Mouse (Mus musculus): Measurements from ENCODE around the gene Osbpl3. TPM values are rescaled to one million over a fixed set of nuclear protein-coding genes. Genes with fewer than 3 reads are reported as not detected.

The Osbpl3 gene
- total and polyA plus RNA-seq, 3 experiments, result 0.16 TPM; not detected in 2

GRCm38 (mm10) chr6:50386497-50386896 is 69.5 kb downstream of the Osbpl3 start:
- Histone ChIP-seq H3K4me3 (ENCODE audit: low read depth, low read length) (no peak overlapping the region), H3K27me3 (ENCODE audit: insufficient read depth, low read length) (peaks cover 15% of the 10 kb centered on the region), H3K36me3 (replicated peaks) (no peaks in the 10 kb centered on the region), H3K4me1 (ENCODE audit: insufficient read depth, low read depth, low read length) (no peaks in the 10 kb centered on the region), H3K9me3 (replicated peaks) (no peaks in the 10 kb centered on the region)
- ATAC-seq (ENCODE audit: extremely low read depth, insufficient number of reproducible peaks, low FRiP score, poor library complexity, severe bottlenecking), result no peak
- DNase-seq (ENCODE audit: low spot score), result no peak
- TF ChIP-seq TAL1 (conservative IDR thresholded peaks at IDR 0.05; ENCODE audit: low read depth, low read length) (no peak), GATA2 (IDR thresholded peaks at IDR 0.05; ENCODE audit: borderline replicate concordance, low read depth, low read length) (no peak), GATA1 (IDR thresholded peaks at IDR 0.05; ENCODE audit: borderline replicate concordance, low read length) (no peak), CTCF (IDR thresholded peaks at IDR 0.05; ENCODE audit: low read depth, low read length) (no peak), POLR2AphosphoS5 (IDR thresholded peaks at IDR 0.05; ENCODE audit: insufficient replicate concordance, low read depth, low read length) (no peak)

- TF ChIP-seq POLR2AphosphoS5 (IDR thresholded peaks at IDR 0.05; ENCODE audit: insufficient replicate concordance, low read depth, low read length) (no peak), TAL1 (conservative IDR thresholded peaks at IDR 0.05; ENCODE audit: low read depth, low read length) (no peak), CTCF (IDR thresholded peaks at IDR 0.05; ENCODE audit: low read depth, low read length) (no peak), GATA2 (IDR thresholded peaks at IDR 0.05; ENCODE audit: borderline replicate concordance, low read depth, low read length) (no peak), GATA1 (IDR thresholded peaks at IDR 0.05; ENCODE audit: borderline replicate concordance, low read length) (no peak)
- no peaks in the 10 kb centered on the region for H3K36me3 ChIP-seq (replicated peaks)
- H3K27me3 ChIP-seq (ENCODE audit: insufficient read depth, low read length), result peaks cover 15% of the 10 kb centered on the region
- DNase-seq (ENCODE audit: low spot score) (no peak), ATAC-seq (ENCODE audit: extremely low read depth, insufficient number of reproducible peaks, low FRiP score, poor library complexity, severe bottlenecking) (no peak)
- H3K9me3 ChIP-seq (replicated peaks), result no peaks in the 10 kb centered on the region
- no peak overlapping the region for H3K4me3 ChIP-seq (ENCODE audit: low read depth, low read length)
- no peaks in the 10 kb centered on the region for H3K4me1 ChIP-seq (ENCODE audit: insufficient read depth, low read depth, low read length)
Measured at GRCm38 (mm10) chr6:50385451-50386013, 70.5 kb downstream of the Osbpl3 start.

- no peaks in the 10 kb centered on the region for H3K4me1 ChIP-seq (ENCODE audit: insufficient read depth, low read depth, low read length)
- H3K9me3 ChIP-seq (replicated peaks), result no peaks in the 10 kb centered on the region
- H3K4me3 ChIP-seq (ENCODE audit: low read depth, low read length), result no peak overlapping the region
- H3K36me3 ChIP-seq (replicated peaks), result no peaks in the 10 kb centered on the region
- no peak for TF ChIP-seq GATA2 (IDR thresholded peaks at IDR 0.05; ENCODE audit: borderline replicate concordance, low read depth, low read length)
- no peak for TF ChIP-seq POLR2AphosphoS5 (IDR thresholded peaks at IDR 0.05; ENCODE audit: insufficient replicate concordance, low read depth, low read length)
- no peak for TF ChIP-seq CTCF (IDR thresholded peaks at IDR 0.05; ENCODE audit: low read depth, low read length)
- TF ChIP-seq TAL1 (conservative IDR thresholded peaks at IDR 0.05; ENCODE audit: low read depth, low read length), result no peak
- TF ChIP-seq GATA1 (IDR thresholded peaks at IDR 0.05; ENCODE audit: borderline replicate concordance, low read length), result no peak
- no peak for DNase-seq (ENCODE audit: low spot score)
- peaks cover 5% of the 10 kb centered on the region for H3K27me3 ChIP-seq (ENCODE audit: insufficient read depth, low read length)
- ATAC-seq (ENCODE audit: extremely low read depth, insufficient number of reproducible peaks, low FRiP score, poor library complexity, severe bottlenecking), result no peak
Measured at GRCm38 (mm10) chr6:50382711-50383110, 73.3 kb downstream of the Osbpl3 start.

- Histone ChIP-seq H3K4me1 (ENCODE audit: insufficient read depth, low read depth, low read length) (no peaks in the 10 kb centered on the region), H3K4me3 (ENCODE audit: low read depth, low read length) (no peak overlapping the region)
- no peak for DNase-seq (ENCODE audit: low spot score)
Measured at GRCm38 (mm10) chr6:50382196-50382595, 73.8 kb downstream of the Osbpl3 start.

GRCm38 (mm10) chr6:50381504-50382091 is 74.4 kb downstream of the Osbpl3 start:
- DNase-seq (ENCODE audit: low spot score) (no peak), ATAC-seq (ENCODE audit: extremely low read depth, insufficient number of reproducible peaks, low FRiP score, poor library complexity, severe bottlenecking) (no peak)
- TF ChIP-seq GATA1 (IDR thresholded peaks at IDR 0.05; ENCODE audit: borderline replicate concordance, low read length), result no peak
- no peak for TF ChIP-seq TAL1 (conservative IDR thresholded peaks at IDR 0.05; ENCODE audit: low read depth, low read length)
- no peak for TF ChIP-seq POLR2AphosphoS5 (IDR thresholded peaks at IDR 0.05; ENCODE audit: insufficient replicate concordance, low read depth, low read length)
- no peak for TF ChIP-seq CTCF (IDR thresholded peaks at IDR 0.05; ENCODE audit: low read depth, low read length)
- TF ChIP-seq GATA2 (IDR thresholded peaks at IDR 0.05; ENCODE audit: borderline replicate concordance, low read depth, low read length), result no peak
- H3K4me3 ChIP-seq (ENCODE audit: low read depth, low read length), result no peak overlapping the region
- H3K27me3 ChIP-seq (ENCODE audit: insufficient read depth, low read length), result peaks cover 4% of the 10 kb centered on the region
- H3K9me3 ChIP-seq (replicated peaks), result no peaks in the 10 kb centered on the region
- no peaks in the 10 kb centered on the region for H3K4me1 ChIP-seq (ENCODE audit: insufficient read depth, low read depth, low read length)
- no peaks in the 10 kb centered on the region for H3K36me3 ChIP-seq (replicated peaks)

More at GRCm38 (mm10) chr6:50382196-50382595, 73.8 kb downstream of the Osbpl3 start:
- Histone ChIP-seq H3K36me3 (replicated peaks) (no peaks in the 10 kb centered on the region), H3K27me3 (ENCODE audit: insufficient read depth, low read length) (peaks cover 4% of the 10 kb centered on the region), H3K9me3 (replicated peaks) (no peaks in the 10 kb centered on the region)
- no peak for ATAC-seq (ENCODE audit: extremely low read depth, insufficient number of reproducible peaks, low FRiP score, poor library complexity, severe bottlenecking)
- TF ChIP-seq GATA1 (IDR thresholded peaks at IDR 0.05; ENCODE audit: borderline replicate concordance, low read length) (no peak), GATA2 (IDR thresholded peaks at IDR 0.05; ENCODE audit: borderline replicate concordance, low read depth, low read length) (no peak), TAL1 (conservative IDR thresholded peaks at IDR 0.05; ENCODE audit: low read depth, low read length) (no peak), POLR2AphosphoS5 (IDR thresholded peaks at IDR 0.05; ENCODE audit: insufficient replicate concordance, low read depth, low read length) (no peak), CTCF (IDR thresholded peaks at IDR 0.05; ENCODE audit: low read depth, low read length) (no peak)

- DNase-seq (ENCODE audit: low spot score), result no peak
- no peaks in the 10 kb centered on the region for H3K36me3 ChIP-seq (replicated peaks)
- H3K9me3 ChIP-seq (replicated peaks), result no peaks in the 10 kb centered on the region
- ATAC-seq (ENCODE audit: extremely low read depth, insufficient number of reproducible peaks, low FRiP score, poor library complexity, severe bottlenecking), result no peak
- no peak for TF ChIP-seq CTCF (IDR thresholded peaks at IDR 0.05; ENCODE audit: low read depth, low read length)
- no peak for TF ChIP-seq TAL1 (conservative IDR thresholded peaks at IDR 0.05; ENCODE audit: low read depth, low read length)
- no peak for TF ChIP-seq GATA1 (IDR thresholded peaks at IDR 0.05; ENCODE audit: borderline replicate concordance, low read length)
- TF ChIP-seq POLR2AphosphoS5 (IDR thresholded peaks at IDR 0.05; ENCODE audit: insufficient replicate concordance, low read depth, low read length), result no peak
- no peak for TF ChIP-seq GATA2 (IDR thresholded peaks at IDR 0.05; ENCODE audit: borderline replicate concordance, low read depth, low read length)
- peaks cover 3% of the 10 kb centered on the region for H3K27me3 ChIP-seq (ENCODE audit: insufficient read depth, low read length)
- no peak overlapping the region for H3K4me3 ChIP-seq (ENCODE audit: low read depth, low read length)
- no peaks in the 10 kb centered on the region for H3K4me1 ChIP-seq (ENCODE audit: insufficient read depth, low read depth, low read length)
Measured at GRCm38 (mm10) chr6:50379740-50380139, 76.3 kb downstream of the Osbpl3 start.
